Mouse (Mus musculus): ENCODE results near the gene Igsf21.

Igsf21 gene

DNA sequence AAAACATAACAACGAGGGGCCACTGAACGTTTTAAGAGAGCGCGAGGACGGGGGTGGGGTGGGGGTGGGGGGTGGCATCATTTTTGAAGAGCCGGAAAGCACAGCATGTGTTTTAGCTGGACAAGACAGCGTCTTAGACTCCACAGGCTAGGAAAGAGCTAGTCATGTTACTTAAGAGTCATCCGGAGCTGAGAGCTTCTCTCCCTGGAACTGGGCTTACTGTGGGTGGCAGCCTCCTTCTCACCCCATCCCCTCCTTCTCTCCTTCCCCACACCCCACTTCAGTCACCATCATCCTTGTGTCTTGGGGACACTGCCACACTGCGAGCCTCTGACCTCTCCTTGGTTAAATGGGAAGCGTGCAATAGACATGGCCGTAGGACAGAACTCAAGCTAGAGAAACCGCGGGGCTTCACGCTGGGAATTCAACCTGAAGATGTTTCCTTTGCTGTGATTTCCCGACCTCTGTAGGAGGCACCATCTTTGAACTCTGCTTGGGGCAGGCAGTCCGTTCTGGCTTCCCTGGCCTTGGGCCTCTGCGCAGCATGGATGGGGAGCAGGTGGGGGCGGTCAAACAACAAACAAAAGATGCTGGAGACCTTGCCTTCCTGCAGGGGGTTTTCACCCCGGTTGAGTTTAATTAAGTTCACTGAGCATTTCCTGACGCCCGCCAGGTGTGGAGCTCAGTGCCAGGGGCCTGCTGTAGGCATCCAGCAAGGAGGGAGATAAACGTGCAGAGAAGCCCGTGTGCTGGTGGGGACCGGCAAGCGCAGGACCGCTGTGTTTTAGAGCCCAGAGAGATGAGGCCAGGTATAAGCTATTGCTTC is 207.8 kb downstream of the Igsf21 start:
- DNase-seq = no peak

- DNase-seq = peak; percentile 50
Observed at GRCm38 (mm10) chr4:140037784-140038387, 208.7 kb downstream of the Igsf21 start.

DNA sequence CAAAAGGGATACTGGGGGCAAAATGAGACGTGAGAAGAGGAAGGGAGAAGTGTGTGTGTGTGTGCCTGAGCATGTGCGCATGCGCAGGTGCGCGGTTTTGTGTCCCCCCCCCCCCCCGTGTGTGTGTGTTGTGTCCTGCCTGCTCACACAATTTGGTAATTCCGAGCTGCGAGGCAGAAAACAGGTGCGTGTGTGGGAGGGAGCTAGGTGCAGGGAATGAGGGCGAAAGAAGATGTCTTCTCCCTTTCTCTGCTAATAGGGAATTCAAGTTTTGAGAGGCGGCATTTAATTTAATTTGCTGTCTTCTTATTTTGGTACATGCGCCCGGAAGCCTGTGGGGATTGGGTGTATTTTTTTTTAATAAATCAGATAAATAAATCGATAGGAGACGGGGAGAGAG is 211.4 kb downstream of the Igsf21 start:
- DNase-seq = no peak

DNA sequence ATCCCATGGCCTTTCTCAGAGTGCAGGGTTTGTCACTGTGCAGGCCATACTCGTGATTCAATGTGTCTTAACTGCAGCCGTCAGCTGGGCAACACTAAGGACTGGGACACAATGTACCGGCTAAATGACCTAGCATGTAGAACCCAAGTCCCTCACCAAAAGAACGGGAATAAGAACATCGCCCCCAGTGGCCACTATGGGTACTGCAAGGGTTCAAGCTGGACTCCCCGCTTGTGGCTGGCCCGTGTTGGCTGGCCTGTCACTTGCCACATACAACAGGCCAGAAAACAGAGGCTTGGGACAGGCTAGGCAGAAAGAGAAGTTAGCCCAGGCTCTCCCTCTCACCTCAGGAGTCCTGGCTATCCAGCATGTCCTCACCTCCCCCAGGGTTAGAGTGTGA is 213.2 kb downstream of the Igsf21 start:
- DNase-seq = peak; percentile 58

DNA sequence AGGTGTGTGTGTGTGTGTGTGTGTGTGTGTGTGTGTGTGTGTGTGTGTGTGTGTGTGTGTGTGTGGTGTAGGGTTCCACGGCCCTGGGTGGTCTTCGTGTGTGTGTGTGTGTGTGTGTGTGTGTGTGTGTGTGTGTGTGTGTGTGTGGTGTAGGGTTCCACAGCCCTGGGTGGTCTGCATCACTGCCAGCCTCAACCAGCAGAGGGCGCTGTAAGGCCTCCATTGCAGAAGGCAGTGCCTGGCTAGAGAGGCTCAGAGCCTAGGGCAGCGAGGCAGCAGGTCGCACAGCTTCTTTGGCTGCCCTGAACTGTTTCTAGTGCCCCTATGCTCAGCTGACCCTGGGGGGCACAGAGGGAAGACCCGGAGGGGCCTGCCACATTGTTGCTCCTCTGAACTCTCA is 216.2 kb downstream of the Igsf21 start:
- DNase-seq = peak; percentile 79

DNA sequence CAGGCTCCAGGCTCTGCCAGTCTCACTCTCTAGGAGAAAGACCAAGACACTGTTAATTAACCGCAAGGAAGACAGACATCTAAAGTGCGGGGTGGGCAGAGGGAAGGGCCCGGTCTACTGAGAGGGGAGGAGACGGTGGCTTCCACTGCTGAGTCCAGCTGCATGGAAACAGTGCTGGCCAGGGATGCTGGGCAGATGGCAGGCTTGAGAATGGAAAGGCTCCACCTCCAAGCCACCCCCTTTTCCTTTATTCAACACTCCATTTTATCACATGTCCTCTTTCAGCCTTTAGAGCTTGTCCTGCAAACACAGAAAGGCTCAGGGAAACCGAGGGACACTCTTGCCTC is 216.6 kb downstream of the Igsf21 start:
- no peak for DNase-seq

GRCm38 (mm10) chr4:140029324-140030039 is 217.1 kb downstream of the Igsf21 start:
- DNase-seq = no peak

- no peak for DNase-seq
Observed at GRCm38 (mm10) chr4:140023833-140024232, 222.8 kb downstream of the Igsf21 start.

- DNase-seq = no peak
Observed at GRCm38 (mm10) chr4:140015916-140016315, 230.7 kb downstream of the Igsf21 start.

DNA sequence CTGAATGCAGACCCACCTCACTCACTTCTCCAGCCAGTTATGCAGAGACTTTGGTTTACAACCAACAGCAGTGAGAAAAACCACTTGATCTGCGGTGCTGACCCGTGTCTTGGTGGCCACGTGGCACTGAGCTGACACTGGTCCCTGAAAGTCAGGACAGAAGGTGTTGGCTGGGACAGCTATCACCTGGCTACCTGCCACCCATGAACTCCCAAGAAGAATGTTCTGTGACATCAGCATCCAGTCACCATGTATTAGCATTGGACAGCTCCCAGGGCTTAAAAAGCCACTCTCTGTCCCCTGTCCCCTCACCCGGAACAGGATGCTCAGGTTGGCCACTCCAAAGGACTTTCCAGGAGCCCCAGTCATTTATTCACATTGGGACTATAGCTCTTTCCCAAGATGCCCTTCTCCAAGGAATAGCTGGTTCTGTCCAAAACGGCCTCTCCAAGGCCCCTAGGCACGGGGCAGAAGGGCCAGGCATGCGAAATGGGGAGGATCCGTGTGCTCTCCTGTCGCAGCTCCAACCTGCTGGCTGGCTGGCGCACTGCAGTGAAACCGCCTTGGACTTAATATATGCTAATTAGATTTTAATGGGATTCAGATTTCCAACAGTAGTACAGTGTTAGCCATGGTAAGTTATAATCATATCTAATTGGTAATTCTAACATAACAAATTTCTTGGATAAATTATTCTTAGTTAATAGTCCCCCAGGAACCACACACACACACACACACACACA is 235.7 kb downstream of the Igsf21 start:
- peak; percentile 39 for DNase-seq

- DNase-seq = no peak
Observed at GRCm38 (mm10) chr4:140004932-140005331, 241.7 kb downstream of the Igsf21 start.

- peak; percentile 36 for DNase-seq
Observed at GRCm38 (mm10) chr4:140004170-140004569, 242.4 kb downstream of the Igsf21 start.

DNA sequence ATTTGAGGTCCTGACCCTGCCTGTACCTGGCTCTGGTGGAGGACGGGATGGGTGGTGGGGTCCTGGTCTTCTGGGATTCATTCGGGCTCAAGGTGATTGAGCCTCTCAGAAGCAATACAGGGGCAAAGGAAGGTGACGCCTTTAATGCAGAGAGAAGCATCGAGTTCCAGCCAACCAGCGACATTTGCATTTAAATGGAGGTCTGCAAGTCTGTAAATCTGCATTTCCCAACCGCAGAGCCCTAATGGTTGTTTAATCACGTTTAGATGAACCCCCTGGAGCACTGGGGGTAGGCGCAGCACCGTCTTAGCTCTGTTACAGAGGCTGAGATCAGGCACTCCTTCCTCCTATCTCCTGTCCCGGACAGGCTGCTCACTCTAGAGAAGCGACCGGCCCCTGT is 244.5 kb downstream of the Igsf21 start:
- no peak for DNase-seq

- no peak for DNase-seq
Observed at GRCm38 (mm10) chr4:140000911-140001310, 245.7 kb downstream of the Igsf21 start.

DNA sequence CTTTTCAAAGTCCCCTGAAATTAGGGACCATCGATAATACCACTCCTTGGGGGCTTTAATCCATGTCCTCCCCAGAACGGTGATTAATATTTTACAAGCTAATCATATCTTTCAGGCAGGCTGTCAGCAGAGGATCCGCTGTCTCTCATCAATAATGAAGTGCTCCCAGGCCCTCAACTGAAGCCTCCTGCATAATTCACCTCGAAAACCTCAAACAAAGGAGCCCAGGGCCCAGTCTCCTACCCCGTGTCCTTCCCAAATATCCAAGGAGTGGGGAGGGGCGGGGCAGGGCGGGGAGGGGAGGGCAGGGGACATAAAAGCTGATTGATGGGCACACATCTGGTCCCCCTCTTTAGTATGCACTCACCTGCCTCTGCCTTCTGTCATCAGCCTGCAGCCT is 247.6 kb downstream of the Igsf21 start:
- DNase-seq = no peak

GRCm38 (mm10) chr4:139995659-139996058 is 250.9 kb downstream of the Igsf21 start:
- DNase-seq = no peak

GRCm38 (mm10) chr4:139993111-139993755 is 253.4 kb downstream of the Igsf21 start:
- no peak for DNase-seq

GRCm38 (mm10) chr4:139986913-139987312 is 259.7 kb downstream of the Igsf21 start:
- no peak for DNase-seq

DNA sequence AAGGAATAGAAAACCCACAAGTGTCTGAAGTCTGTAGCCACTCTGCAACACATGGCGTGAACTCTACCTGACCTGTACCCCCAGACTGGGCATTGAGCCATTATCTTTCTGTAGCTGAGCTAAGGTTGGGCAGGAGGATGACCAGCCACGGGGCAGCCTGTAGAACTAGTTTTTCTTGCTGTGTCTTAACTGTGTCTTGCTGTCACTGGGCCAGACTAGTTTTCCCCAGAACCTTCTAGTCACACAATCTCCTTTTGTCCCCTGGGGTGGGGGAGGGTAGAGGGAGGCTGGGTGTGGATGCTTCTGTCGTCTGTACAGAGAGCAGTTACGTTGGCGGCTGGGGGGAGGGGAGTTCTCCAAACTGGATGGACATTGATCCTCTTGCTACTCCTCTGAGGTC is 267.9 kb downstream of the Igsf21 start:
- no peak for DNase-seq

GRCm38 (mm10) chr4:139977308-139977781 is 269.2 kb downstream of the Igsf21 start:
- no peak for DNase-seq

Data from right cerebral cortex, postnatal 14 days (tissue).